Mouse (Mus musculus) myocyte (in vitro differentiated cells): ENCODE data around the gene Lnx2.

Source experiments
- E2F4 ChIP-seq: IDR thresholded peaks from one replicate; pipeline ENCODE4 v1.6.1; 2011; ENCODE audit warnings: mild to moderate bottlenecking, control low read depth, moderate library complexity; ENCODE audit not compliant: insufficient read depth
- MAX ChIP-seq: IDR thresholded peaks from one replicate; pipeline ENCODE4 v1.6.1; 2011; ENCODE audit warnings: low read depth, mild to moderate bottlenecking, control low read depth
- MYOD1 ChIP-seq, 3 experiments: IDR thresholded peaks; one replicate each; pipeline ENCODE4 v1.6.1; 2011; ENCODE audit warnings: control low read depth in 2 of 3, low read depth in 2 of 3, mild to moderate bottlenecking in 2 of 3, moderate library complexity in 1 of 3; ENCODE audit not compliant: insufficient read length in 2 of 3, control insufficient read depth in 1 of 3
- MYOG ChIP-seq, 3 experiments: IDR thresholded peaks; one replicate each; pipeline ENCODE4 v1.6.1; 2011; ENCODE audit warnings: control low read depth in 2 of 3, low read depth in 2 of 3, mild to moderate bottlenecking in 2 of 3; ENCODE audit not compliant: insufficient read length in 2 of 3, control insufficient read depth in 1 of 3, insufficient read depth in 1 of 3
- POLR2A ChIP-seq: IDR thresholded peaks from one replicate; pipeline ENCODE4 v1.6.1; 2011; ENCODE audit warnings: low read depth, mild to moderate bottlenecking, control low read depth, moderate library complexity; ENCODE audit not compliant: insufficient read length
- POLR2AphosphoS2 ChIP-seq: IDR thresholded peaks from one replicate; pipeline ENCODE4 v1.6.1; 2011; ENCODE audit warnings: low read depth, control low read depth; ENCODE audit not compliant: insufficient read length
- REST ChIP-seq: IDR thresholded peaks from one replicate; pipeline ENCODE4 v1.6.1; 2011; ENCODE audit warnings: mild to moderate bottlenecking, control low read depth, moderate library complexity; ENCODE audit not compliant: insufficient read depth, insufficient read length
- SRF ChIP-seq: IDR thresholded peaks from one replicate; pipeline ENCODE4 v1.6.1; 2011; ENCODE audit warnings: low read depth; ENCODE audit not compliant: control insufficient read depth, insufficient read length
- TCF12 ChIP-seq: IDR thresholded peaks from one replicate; pipeline ENCODE4 v1.6.1; 2011; ENCODE audit warnings: mild to moderate bottlenecking, control low read depth; ENCODE audit not compliant: poor library complexity, insufficient read depth, severe bottlenecking
- TCF3 ChIP-seq: IDR thresholded peaks from one replicate; pipeline ENCODE4 v1.6.1; 2011; ENCODE audit warnings: low read depth, control low read depth; ENCODE audit not compliant: insufficient read length
- USF1 ChIP-seq: IDR thresholded peaks from one replicate; pipeline ENCODE4 v1.6.1; 2011; ENCODE audit warnings: low read depth, mild to moderate bottlenecking, control low read depth, moderate library complexity

DNA sequence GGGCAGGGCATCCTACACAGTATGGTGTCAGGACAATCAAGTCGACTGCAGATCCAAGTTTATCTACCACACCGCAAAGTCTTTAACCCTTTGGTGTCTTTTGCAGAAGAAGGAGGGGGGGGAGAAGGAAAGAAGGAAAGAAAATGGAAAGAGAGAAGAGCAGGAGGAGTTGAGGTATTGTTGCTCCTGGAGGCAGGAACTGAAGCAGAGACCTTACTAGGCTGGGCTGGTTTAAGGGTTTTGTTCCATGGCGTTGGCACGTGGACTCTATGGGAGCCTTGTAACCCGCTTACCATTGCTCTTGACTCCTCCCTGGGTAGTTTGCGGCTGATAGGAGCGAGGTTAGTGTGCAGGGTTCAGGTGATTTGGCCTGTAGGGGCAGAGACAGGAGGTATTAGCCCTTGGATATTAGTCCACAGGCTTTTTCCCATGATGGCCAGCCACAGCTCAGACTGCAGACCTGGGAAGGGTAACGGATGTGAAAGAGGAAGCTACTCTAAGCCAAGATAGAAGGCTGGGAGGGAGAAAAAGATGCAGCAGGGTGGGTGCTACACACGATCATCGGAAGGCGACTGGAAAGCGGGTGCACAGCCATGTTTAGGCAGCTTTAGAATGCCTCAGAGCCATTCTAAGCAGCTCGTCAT, 49.3 kb upstream of the Lnx2 start:
- TF ChIP-seq POLR2A (no peak), USF1 (no peak), POLR2AphosphoS2 (no peak), E2F4 (no peak), MYOG (IDR thresholded peaks at IDR 0.05; ENCODE audit: control insufficient read depth in 1 of 3, insufficient read depth in 1 of 3, insufficient read length in 2 of 3, low read depth in 2 of 3) (no peak), TCF12 (no peak), MYOD1 (IDR thresholded peaks at IDR 0.05; ENCODE audit: control insufficient read depth in 1 of 3, insufficient read length in 2 of 3, low read depth in 2 of 3) (no peak), MAX (no peak), TCF3 (no peak), SRF (no peak), REST (no peak)
